ENCODE assay signal across 8 mouse cellular contexts in genomic region chr5:150663926-150664325, GRCm38 (mm10). TPM values are rescaled to one million over a fixed set of nuclear protein-coding genes. Genes with fewer than 3 reads are reported as not detected.
DNase-seq lines count a peak whose midpoint lies in the region; ATAC-seq and TF ChIP-seq lines count a peak whose summit lies in the region.
"Not testable (repeated sequence)": the region's sequence is repeated elsewhere in the genome, so short reads cannot be mapped to it uniquely, and the experiment has no call there.

No protein-coding gene starts in this region.

- peaks cover 18% of the 10 kb centered on the region for H3K36me3 ChIP-seq in embryonic facial prominence, embryonic 12.5 days
- peaks cover 24% of the 10 kb centered on the region for H3K36me3 ChIP-seq in heart, adult 2 months (ENCODE audit: control insufficient read depth, insufficient read depth, low read length)
- H3K36me3 ChIP-seq in hindbrain, embryonic 12.5 days, result peaks cover 13% of the 10 kb centered on the region
- peaks cover 14% of the 10 kb centered on the region for H3K36me3 ChIP-seq in liver, embryonic 16.5 days (ENCODE audit: control insufficient read depth, insufficient read depth)
- peaks cover 23% of the 10 kb centered on the region for H3K36me3 ChIP-seq in myocyte (ENCODE audit: control insufficient read depth, insufficient read depth)

- H3K27me3 ChIP-seq in embryonic facial prominence, embryonic 12.5 days; heart, adult 2 months (ENCODE audit: control insufficient read depth, insufficient read depth, low read length); hindbrain, embryonic 12.5 days; liver, embryonic 16.5 days (ENCODE audit: control insufficient read depth, insufficient read depth, low read depth, low read length); myocyte (ENCODE audit: control insufficient read depth, insufficient read depth, insufficient read length): not testable (repeated sequence)

- H3K27ac ChIP-seq in embryonic facial prominence, embryonic 12.5 days; hindbrain, embryonic 12.5 days; left cerebral cortex, adult 2 months; liver, embryonic 16.5 days (ENCODE audit: low read length): not testable (repeated sequence)
- peak overlapping the region; percentile 88 for H3K27ac ChIP-seq in heart, adult 2 months

- H3K9ac ChIP-seq in embryonic facial prominence, embryonic 12.5 days; heart, adult 2 months (ENCODE audit: low read depth, low read length); hindbrain, embryonic 12.5 days; liver, embryonic 16.5 days (ENCODE audit: low read depth, low read length): not testable (repeated sequence)

- not testable (repeated sequence) for H3ac ChIP-seq in myocyte (ENCODE audit: control insufficient read depth, insufficient read length)

- TF ChIP-seq CTCF in heart, adult 2 months (IDR thresholded peaks at IDR 0.05); left cerebral cortex, adult 2 months (IDR thresholded peaks at IDR 0.05): not testable (repeated sequence)

- not testable (repeated sequence) for H3K4me3 ChIP-seq in embryonic facial prominence, embryonic 12.5 days; hindbrain, embryonic 12.5 days
- H3K4me3 ChIP-seq in heart, adult 2 months, result peak overlapping the region; percentile 100; the same call in 1 of the 2 replicates
- H3K4me3 ChIP-seq in left cerebral cortex, adult 2 months, result peak overlapping the region; percentile 94
- peak overlapping the region; percentile 27 for H3K4me3 ChIP-seq in liver, embryonic 16.5 days (ENCODE audit: low read depth, low read length)
- H3K4me3 ChIP-seq in myocyte, result peak overlapping the region; percentile 93

- H3K4me1 ChIP-seq in embryonic facial prominence, embryonic 12.5 days; heart, adult 2 months (ENCODE audit: control insufficient read depth, insufficient read depth, low read length); hindbrain, embryonic 12.5 days: not testable (repeated sequence)
- peaks cover 21% of the 10 kb centered on the region for H3K4me1 ChIP-seq in liver, embryonic 16.5 days (ENCODE audit: control insufficient read depth, low read depth, low read length)

- not testable (repeated sequence) for ATAC-seq in embryonic facial prominence, embryonic 12.5 days (ENCODE audit: insufficient number of reproducible peaks, insufficient read depth, low FRiP score, low TSS enrichment); hindbrain, embryonic 12.5 days (ENCODE audit: low FRiP score); liver, embryonic 16.5 days (ENCODE audit: low read depth)

- 0 out of 2 replicates have a peak overlapping the region, but pooled peaks have one; percentile 7 for H3K4me2 ChIP-seq in embryonic facial prominence, embryonic 12.5 days (replicated peaks)
- peak overlapping the region; percentile 15 for H3K4me2 ChIP-seq in hindbrain, embryonic 12.5 days (replicated peaks)
- peak overlapping the region; percentile 49 for H3K4me2 ChIP-seq in liver, embryonic 16.5 days (ENCODE audit: low read depth, low read length)
- H3K4me2 ChIP-seq in myocyte (ENCODE audit: low read depth), result peak overlapping the region; percentile 88

- not testable (repeated sequence) for TF ChIP-seq POLR2A in heart, adult 2 months (IDR thresholded peaks at IDR 0.05; ENCODE audit: insufficient read depth, low read depth, low read length); myocyte (IDR thresholded peaks at IDR 0.05; ENCODE audit: insufficient read length, low read depth)

- not testable (repeated sequence) for TF ChIP-seq EP300 in heart, adult 2 months (IDR thresholded peaks at IDR 0.05; ENCODE audit: insufficient read depth, low read depth, low read length)

- H3K9me3 ChIP-seq in embryonic facial prominence, embryonic 12.5 days; hindbrain, embryonic 12.5 days (replicated peaks); liver, embryonic 16.5 days (replicated peaks; ENCODE audit: control insufficient read depth, low read length): not testable (repeated sequence)

- DNase-seq in adrenal gland, adult 2 months, result peak; percentile 51
- DNase-seq in heart, adult 2 months; left cerebral cortex, adult 2 months (ENCODE audit: extremely low spot score in 1 of 2, low spot score in 2 of 2): not testable (repeated sequence)
- DNase-seq in yolk sac, embryonic 10.5 days (ENCODE audit: low spot score), result peak; percentile 16

- 92% methylated on average over 7 of the region's 7 CpGs for WGBS in embryonic facial prominence, embryonic 12.5 days
- WGBS in heart, adult 2 months, result 29% methylated on average over 7 of the region's 7 CpGs
- WGBS in hindbrain, embryonic 12.5 days, result 89% methylated on average over 7 of the region's 7 CpGs
- 48% methylated on average over 7 of the region's 7 CpGs for WGBS in liver, embryonic 16.5 days (ENCODE audit: insufficient replicate concordance)

- intact Hi-C loops in heart, adult 2 months (cut with DNase I), result loop anchor here (2.0 to 10.0 kb wide), 2 partner anchors 141 to 209 kb away; partner anchors contain the start of gene Brca2
- intact Hi-C loops in left cerebral cortex, adult 2 months (cut with DNase I), result loop anchor here (2.0 to 10.0 kb wide), 3 partner anchors 141 to 705 kb away; partner anchors contain the start of gene Brca2

- not testable (repeated sequence) for H3K79me2 ChIP-seq in heart, adult 2 months (replicated peaks; ENCODE audit: control insufficient read depth, insufficient read depth, low read length)
- peaks cover 60% of the 10 kb centered on the region for H3K79me2 ChIP-seq in myocyte (ENCODE audit: control insufficient read depth, insufficient read depth)

RNA-seq across cellular contexts. Expression of gene N4bp2l2, which starts 2.1 kb away (rescaled TPM):
- total RNA-seq in adrenal gland, adult 2 months (2021), result 10 to 100 TPM; 66.0 to 71.4 TPM
- 5.3 and 6.8 TPM in 2 replicates for polyA plus RNA-seq in adrenal gland, adult 2 months (2012; rRNA removed)
- polyA plus RNA-seq in embryonic facial prominence, embryonic 12.5 days (2016; fragmentation: Nextera tagmentation; extraction: Ambion mirVana), result 45.4 and 47.1 TPM in 2 replicates
- 10 to 100 TPM; 39.6 to 40.4 TPM for total RNA-seq in heart, adult 2 months (2021)
- 7.1 and 13.1 TPM in 2 replicates for polyA plus RNA-seq in heart, adult 2 months (2012; rRNA removed)
- polyA plus RNA-seq in hindbrain, embryonic 12.5 days (2016; fragmentation: Nextera tagmentation; extraction: Ambion mirVana), result 37.1 and 39.3 TPM in 2 replicates
- 10 to 100 TPM; 86.3 to 93.6 TPM for total RNA-seq in left cerebral cortex, adult 2 months (2021)
- 17.1 and 17.4 TPM in 2 replicates for polyA plus RNA-seq in liver, embryonic 16.5 days (2015; fragmentation: Nextera tagmentation; extraction: Ambion mirVana)
- polyA plus RNA-seq in myocyte (2012; fragmentation: generic; extraction: Trizol), result 21.6 TPM

RNA-seq across cellular contexts. Expression of gene Pds5b, which starts 9.6 kb away (rescaled TPM):
- total RNA-seq in adrenal gland, adult 2 months (2021), result 10 to 100 TPM; 21.4 to 22.8 TPM
- polyA plus RNA-seq in adrenal gland, adult 2 months (2012; rRNA removed), result 1.0 and 1.2 TPM in 2 replicates
- polyA plus RNA-seq in embryonic facial prominence, embryonic 12.5 days (2016; fragmentation: Nextera tagmentation; extraction: Ambion mirVana), result 46.6 and 46.8 TPM in 2 replicates
- total RNA-seq in heart, adult 2 months (2021), result 10 to 100 TPM; 15.6 to 16.1 TPM
- polyA plus RNA-seq in heart, adult 2 months (2012; rRNA removed), result 3.7 and 9.7 TPM in 2 replicates
- polyA plus RNA-seq in hindbrain, embryonic 12.5 days (2016; fragmentation: Nextera tagmentation; extraction: Ambion mirVana), result 38.6 and 44.8 TPM in 2 replicates
- 10 to 100 TPM; 77.6 to 79.3 TPM for total RNA-seq in left cerebral cortex, adult 2 months (2021)
- polyA plus RNA-seq in liver, embryonic 16.5 days (2015; fragmentation: Nextera tagmentation; extraction: Ambion mirVana), result 8.5 and 9.2 TPM in 2 replicates
- 4.7 TPM for polyA plus RNA-seq in myocyte (2012; fragmentation: generic; extraction: Trizol)

Comparison
In these comparisons a context has a peak if more than half of its experiments do, and no peak if none do; other contexts are left out.
1. H3K4me2 ChIP-seq: peak in every context shown above with its lines; median percentile 88 in myocyte; 49 in liver, embryonic 16.5 days; 15 in hindbrain, embryonic 12.5 days; 7 in embryonic facial prominence, embryonic 12.5 days.